Mouse (Mus musculus): ENCODE measurements around the gene Syce1. TPM values are rescaled to one million over a fixed set of nuclear protein-coding genes. Genes with fewer than 3 reads are reported as not detected.

The Syce1 gene
- polyA plus RNA-seq, 1 experiment from 2014 or later, result 0.19 TPM

DNA sequence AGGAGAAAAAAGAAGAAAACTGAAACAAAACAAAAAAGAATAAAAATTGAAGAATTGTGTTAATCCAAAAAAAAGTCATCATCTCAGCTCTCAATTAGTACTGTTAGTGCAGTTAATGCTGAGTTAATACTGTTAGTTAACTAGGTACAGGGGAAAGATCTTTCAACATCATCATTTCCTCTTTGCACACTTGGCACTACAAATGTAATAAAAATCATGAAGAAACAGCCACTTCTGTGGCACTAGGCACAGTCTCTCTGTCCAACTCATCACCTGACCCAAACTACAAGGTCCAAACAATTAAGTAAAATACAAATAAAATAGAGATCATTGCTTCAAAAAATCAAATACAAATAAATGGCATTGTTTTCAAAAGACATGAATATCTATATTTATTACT, 27.0 kb downstream of the Syce1 start:
- Histone ChIP-seq H3K9me3 (replicated peaks) (no peaks in the 10 kb centered on the region), H3K4me2 (replicated peaks) (no peak overlapping the region), H3K27me3 (no peaks in the 10 kb centered on the region), H3K36me3 (no peaks in the 10 kb centered on the region), H3K4me3 (no peak overlapping the region), H3K27ac (no peak overlapping the region), H3K4me1 (no peaks in the 10 kb centered on the region), H3K9ac (no peak overlapping the region)
- ATAC-seq (ENCODE audit: low FRiP score), result no peak

- Histone ChIP-seq H3K4me1 (no peaks in the 10 kb centered on the region), H3K9me3 (replicated peaks) (no peaks in the 10 kb centered on the region), H3K4me3 (no peak overlapping the region), H3K27me3 (no peaks in the 10 kb centered on the region), H3K27ac (no peak overlapping the region), H3K9ac (no peak overlapping the region), H3K36me3 (no peaks in the 10 kb centered on the region), H3K4me2 (replicated peaks) (no peak overlapping the region)
- WGBS, result 88% methylated on average over 4 of the region's 4 CpGs
- no peak for ATAC-seq (ENCODE audit: low FRiP score)
Measured at GRCm38 (mm10) chr7:140756151-140756854, 31.3 kb downstream of the Syce1 start.

GRCm38 (mm10) chr7:140754556-140754955, 33.1 kb downstream of the Syce1 start:
- Histone ChIP-seq H3K27me3 (no peaks in the 10 kb centered on the region), H3K4me2 (replicated peaks) (no peak overlapping the region), H3K4me1 (no peaks in the 10 kb centered on the region), H3K9me3 (replicated peaks) (no peaks in the 10 kb centered on the region), H3K27ac (no peak overlapping the region), H3K36me3 (no peaks in the 10 kb centered on the region), H3K9ac (no peak overlapping the region), H3K4me3 (no peak overlapping the region)
- ATAC-seq (ENCODE audit: low FRiP score), result no peak

GRCm38 (mm10) chr7:140748827-140749160, 38.9 kb downstream of the Syce1 start:
- H3K9ac ChIP-seq, result no peak overlapping the region
- no peaks in the 10 kb centered on the region for H3K9me3 ChIP-seq (replicated peaks)
- H3K27me3 ChIP-seq, result no peaks in the 10 kb centered on the region
- no peak overlapping the region for H3K27ac ChIP-seq
- no peak overlapping the region for H3K4me2 ChIP-seq (replicated peaks)
- ATAC-seq (ENCODE audit: low FRiP score), result no peak
- H3K4me3 ChIP-seq, result no peak overlapping the region
- no peaks in the 10 kb centered on the region for H3K36me3 ChIP-seq
- WGBS, result 78% methylated on average over 3 of the region's 3 CpGs
- H3K4me1 ChIP-seq, result no peaks in the 10 kb centered on the region

GRCm38 (mm10) chr7:140748116-140748826, 39.4 kb downstream of the Syce1 start:
- WGBS, result 82% methylated on average over 6 of the region's 6 CpGs
- no peak overlapping the region for H3K27ac ChIP-seq
- H3K4me3 ChIP-seq, result no peak overlapping the region
- no peak for ATAC-seq (ENCODE audit: low FRiP score)
- no peaks in the 10 kb centered on the region for H3K9me3 ChIP-seq (replicated peaks)
- H3K4me1 ChIP-seq, result no peaks in the 10 kb centered on the region
- H3K36me3 ChIP-seq, result no peaks in the 10 kb centered on the region
- no peak overlapping the region for H3K4me2 ChIP-seq (replicated peaks)
- no peaks in the 10 kb centered on the region for H3K27me3 ChIP-seq
- no peak overlapping the region for H3K9ac ChIP-seq

- no peak for ATAC-seq (ENCODE audit: low FRiP score)
- 86% methylated on average over 3 of the region's 3 CpGs for WGBS
- no peaks in the 10 kb centered on the region for H3K36me3 ChIP-seq
- no peaks in the 10 kb centered on the region for H3K9me3 ChIP-seq (replicated peaks)
- no peak overlapping the region for H3K4me3 ChIP-seq
- no peak overlapping the region for H3K9ac ChIP-seq
- H3K4me1 ChIP-seq, result no peaks in the 10 kb centered on the region
- H3K27me3 ChIP-seq, result no peaks in the 10 kb centered on the region
- no peak overlapping the region for H3K4me2 ChIP-seq (replicated peaks)
- no peak overlapping the region for H3K27ac ChIP-seq
Measured at GRCm38 (mm10) chr7:140747402-140747801, 40.2 kb downstream of the Syce1 start.

DNA sequence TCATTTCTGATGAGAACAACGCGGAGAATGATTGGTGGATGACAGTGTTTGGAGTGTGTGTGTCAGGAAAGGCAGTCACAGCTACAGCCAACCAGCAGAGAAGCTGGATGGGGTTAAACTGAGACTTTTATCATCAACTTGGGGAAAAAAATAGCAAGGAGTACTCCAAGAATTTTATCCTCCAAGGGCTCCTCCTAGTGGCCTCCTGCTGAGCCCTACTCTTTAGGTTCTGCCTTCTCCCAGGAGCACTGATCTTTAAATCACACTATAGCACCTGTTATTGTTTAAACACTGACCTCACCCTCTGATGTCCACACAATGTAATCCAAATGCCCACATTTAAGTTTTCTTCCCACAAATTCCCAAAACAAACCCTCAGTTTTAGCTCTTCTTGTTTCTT, 54.5 kb downstream of the Syce1 start:
- Histone ChIP-seq H3K27ac (no peak overlapping the region), H3K36me3 (no peaks in the 10 kb centered on the region), H3K4me3 (no peak overlapping the region), H3K4me2 (replicated peaks) (no peak overlapping the region), H3K4me1 (no peaks in the 10 kb centered on the region), H3K27me3 (no peaks in the 10 kb centered on the region), H3K9ac (no peak overlapping the region), H3K9me3 (replicated peaks) (0 out of 2 replicates have a peak, but pooled peaks cover 3% of the 10 kb centered on the region)
- 76% methylated on average over 2 of the region's 2 CpGs for WGBS
- ATAC-seq (ENCODE audit: low FRiP score), result no peak

Other genes starting within 250 kb of the Syce1 start
- not detected in 2 replicates for gene Olfr538, start 220.0 kb downstream of the Syce1 start, polyA plus RNA-seq (2016; fragmentation: Nextera tagmentation; extraction: Ambion mirVana)
- not detected in 2 replicates for gene Olfr46, start 186.6 kb downstream of the Syce1 start, polyA plus RNA-seq (2016; fragmentation: Nextera tagmentation; extraction: Ambion mirVana)
- not detected in 2 replicates for gene Olfr61, start 158.9 kb downstream of the Syce1 start, polyA plus RNA-seq (2016; fragmentation: Nextera tagmentation; extraction: Ambion mirVana)
- not detected in 2 replicates for gene Olfr53, start 141.4 kb downstream of the Syce1 start, polyA plus RNA-seq (2016; fragmentation: Nextera tagmentation; extraction: Ambion mirVana)
- gene Olfr539, start 127.9 kb downstream of the Syce1 start, polyA plus RNA-seq (2016; fragmentation: Nextera tagmentation; extraction: Ambion mirVana), result not detected in 2 replicates
- not detected in 2 replicates for gene Olfr45, start 105.9 kb downstream of the Syce1 start, polyA plus RNA-seq (2016; fragmentation: Nextera tagmentation; extraction: Ambion mirVana)
- gene Olfr541, start 90.6 kb downstream of the Syce1 start, polyA plus RNA-seq (2016; fragmentation: Nextera tagmentation; extraction: Ambion mirVana), result not detected in 2 replicates
- not detected in 2 replicates for gene Cyp2e1, start 24.1 kb downstream of the Syce1 start, polyA plus RNA-seq (2016; fragmentation: Nextera tagmentation; extraction: Ambion mirVana)
- gene Zfp941, start 34.3 kb upstream of the Syce1 start, polyA plus RNA-seq (2016; fragmentation: Nextera tagmentation; extraction: Ambion mirVana), result 12.3 and 13.4 TPM in 2 replicates
- gene Urah, start 47.2 kb upstream of the Syce1 start, polyA plus RNA-seq (2016; fragmentation: Nextera tagmentation; extraction: Ambion mirVana), result 0.93 TPM in 1 of 2 replicates, not detected in the other
- not detected in 2 replicates for gene Scgb1c1, start 57.7 kb upstream of the Syce1 start, polyA plus RNA-seq (2016; fragmentation: Nextera tagmentation; extraction: Ambion mirVana)
- not detected in 2 replicates for gene Odf3, start 60.0 kb upstream of the Syce1 start, polyA plus RNA-seq (2016; fragmentation: Nextera tagmentation; extraction: Ambion mirVana)
- gene Gm45785, start 68.5 kb upstream of the Syce1 start, polyA plus RNA-seq (2016; fragmentation: Nextera tagmentation; extraction: Ambion mirVana), result not detected in 2 replicates
- gene Ric8a, start 69.1 kb upstream of the Syce1 start, polyA plus RNA-seq (2016; fragmentation: Nextera tagmentation; extraction: Ambion mirVana), result 82.3 and 88.5 TPM in 2 replicates
- 30.9 and 33.4 TPM in 2 replicates for gene Bet1l, start 69.7 kb upstream of the Syce1 start, polyA plus RNA-seq (2016; fragmentation: Nextera tagmentation; extraction: Ambion mirVana)
- 279 and 282 TPM in 2 replicates for gene Psmd13, start 94.1 kb upstream of the Syce1 start, polyA plus RNA-seq (2016; fragmentation: Nextera tagmentation; extraction: Ambion mirVana)
- gene Sirt3, start 94.5 kb upstream of the Syce1 start, polyA plus RNA-seq (2016; fragmentation: Nextera tagmentation; extraction: Ambion mirVana), result 25.8 and 27.1 TPM in 2 replicates
- gene Cox8b, start 112.6 kb upstream of the Syce1 start, polyA plus RNA-seq (2016; fragmentation: Nextera tagmentation; extraction: Ambion mirVana), result 0.81 TPM in 1 of 2 replicates, not detected in the other
- 0.13 and 0.27 TPM in 2 replicates for gene Nlrp6, start 133.1 kb upstream of the Syce1 start, polyA plus RNA-seq (2016; fragmentation: Nextera tagmentation; extraction: Ambion mirVana)
- gene Pgghg, start 153.5 kb upstream of the Syce1 start, polyA plus RNA-seq (2016; fragmentation: Nextera tagmentation; extraction: Ambion mirVana), result 15.5 and 16.8 TPM in 2 replicates
- gene Ifitm5, start 162.4 kb upstream of the Syce1 start, polyA plus RNA-seq (2016; fragmentation: Nextera tagmentation; extraction: Ambion mirVana), result 0.43 and 1.6 TPM in 2 replicates
- 0.97 TPM in 1 of 2 replicates, not detected in the other for gene Gm45717, start 168.1 kb upstream of the Syce1 start, polyA plus RNA-seq (2016; fragmentation: Nextera tagmentation; extraction: Ambion mirVana)
- gene Ifitm2, start 168.1 kb upstream of the Syce1 start, polyA plus RNA-seq (2016; fragmentation: Nextera tagmentation; extraction: Ambion mirVana), result 326 and 340 TPM in 2 replicates
- gene Ifitm1, start 179.4 kb upstream of the Syce1 start, polyA plus RNA-seq (2016; fragmentation: Nextera tagmentation; extraction: Ambion mirVana), result 8.8 and 9.1 TPM in 2 replicates
- gene Ifitm3, start 222.9 kb upstream of the Syce1 start, polyA plus RNA-seq (2016; fragmentation: Nextera tagmentation; extraction: Ambion mirVana), result 22.5 and 26.0 TPM in 2 replicates
- gene Ifitm6, start 230.1 kb upstream of the Syce1 start, polyA plus RNA-seq (2016; fragmentation: Nextera tagmentation; extraction: Ambion mirVana), result not detected in 2 replicates
- not detected in 2 replicates for gene Gm17387, start 241.3 kb upstream of the Syce1 start, polyA plus RNA-seq (2016; fragmentation: Nextera tagmentation; extraction: Ambion mirVana)

Data from hindbrain, embryonic 12.5 days (tissue).